Mouse (Mus musculus): ENCODE data around the gene Rin2. TPM values are rescaled to one million over a fixed set of nuclear protein-coding genes. Genes with fewer than 3 reads are reported as not detected.

The Rin2 gene
- polyA plus RNA-seq, 2 experiments from 2014 or later = 3.4 to 4.6 TPM

DNA sequence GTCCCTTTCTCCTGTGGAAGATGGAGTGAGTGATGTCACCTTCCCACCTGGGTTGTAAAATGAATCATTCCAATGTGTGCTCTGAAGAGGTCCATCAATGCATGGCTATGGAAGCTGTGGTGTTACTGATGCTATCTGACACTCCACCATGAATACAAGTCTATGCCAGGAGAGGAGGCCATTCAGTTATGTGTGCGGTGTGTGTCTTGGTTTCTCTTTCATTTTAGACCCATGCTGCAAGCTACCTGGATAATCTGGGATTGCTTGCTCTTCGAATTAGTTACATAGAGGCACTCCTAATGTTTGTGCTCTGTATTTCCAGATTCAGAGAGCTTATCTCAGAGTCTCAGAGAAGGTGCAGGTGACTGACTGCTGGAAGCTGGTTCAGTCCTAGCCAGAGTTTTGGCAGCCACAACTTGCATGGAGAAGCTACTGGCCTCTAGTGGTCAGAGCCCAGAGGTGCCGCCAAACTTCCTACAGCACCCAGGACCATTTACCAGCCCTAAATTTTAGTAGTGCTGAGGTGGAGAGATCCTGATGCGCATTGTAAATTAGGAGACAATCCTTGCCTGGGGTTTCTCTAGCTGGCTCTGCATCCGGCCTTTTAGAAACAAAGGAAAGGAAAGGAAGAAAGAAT, 119.4 kb downstream of the Rin2 start:
- peak; percentile 85 for ATAC-seq

DNA sequence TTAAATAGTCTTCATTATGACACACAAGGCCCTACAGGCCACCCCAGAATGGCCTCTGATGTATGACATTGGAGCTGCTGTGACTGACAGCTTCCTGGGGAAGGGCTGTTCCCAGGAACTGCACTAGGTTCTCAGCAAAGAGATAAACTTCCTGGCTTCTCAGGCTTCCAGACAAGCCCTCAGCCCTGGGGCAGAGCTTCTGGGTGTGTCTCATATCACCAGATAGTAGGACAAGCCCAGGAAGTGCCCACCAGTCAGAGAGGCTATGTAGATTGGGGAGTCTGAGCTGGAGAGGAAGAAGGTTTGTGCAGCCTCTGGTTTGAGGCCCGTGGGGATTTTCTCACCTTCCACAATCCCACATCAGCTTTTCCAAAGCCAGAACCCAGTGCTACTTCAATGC, 122.8 kb downstream of the Rin2 start:
- no peak for ATAC-seq

DNA sequence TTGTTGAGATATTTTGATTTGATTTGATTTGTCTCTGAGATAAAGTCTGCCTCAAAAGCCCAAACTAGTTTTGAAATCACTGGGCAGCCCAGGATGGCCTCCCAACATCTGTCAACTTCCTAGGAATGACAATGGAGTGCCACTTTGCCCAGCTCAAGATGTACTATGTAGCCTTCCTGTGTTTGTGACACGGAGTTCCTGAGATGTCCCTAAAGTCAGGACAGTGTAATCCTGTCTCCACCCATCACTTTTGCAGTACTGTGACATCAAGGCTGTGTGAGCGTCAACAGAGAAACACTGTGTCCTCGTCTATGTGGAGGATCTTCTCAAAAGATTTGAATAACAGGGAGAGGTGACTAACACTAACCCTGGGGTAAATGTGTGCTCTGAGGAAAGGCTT, 123.9 kb downstream of the Rin2 start:
- no peak for ATAC-seq

DNA sequence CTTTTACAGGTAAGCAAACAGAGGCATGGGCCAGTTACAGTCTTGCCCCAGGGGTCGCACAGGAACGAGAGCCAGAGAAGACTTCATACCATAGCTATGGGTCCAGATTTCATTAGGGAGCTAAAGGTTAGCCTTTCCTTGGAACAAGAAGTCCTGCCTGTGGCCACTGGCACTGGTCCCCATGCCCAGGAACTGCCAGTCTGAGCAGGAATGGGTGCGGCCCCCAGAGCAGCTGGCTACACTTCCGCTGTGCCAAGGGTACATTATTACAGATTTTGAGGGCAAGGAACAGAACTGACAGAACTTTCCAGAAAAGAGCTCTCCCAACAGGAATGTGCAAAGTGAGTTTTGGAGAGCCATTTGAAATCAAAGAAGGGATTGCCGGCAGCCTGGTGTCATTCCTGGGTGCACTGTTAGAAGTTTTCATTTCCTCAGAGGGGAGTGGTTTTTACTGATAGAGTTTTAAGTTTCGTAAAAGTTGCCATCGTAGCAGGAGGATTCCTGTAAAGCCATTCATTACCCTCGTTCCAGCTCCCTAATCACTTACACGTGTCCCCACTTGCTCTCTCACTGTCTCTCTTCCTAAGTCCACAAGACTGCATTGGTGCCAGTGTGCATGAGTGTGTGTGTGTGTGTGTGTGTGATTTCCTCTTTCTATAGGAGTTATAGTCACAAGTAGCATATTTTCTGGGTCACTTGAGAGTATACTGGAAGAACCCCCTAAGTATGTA, 126.5 kb downstream of the Rin2 start:
- ATAC-seq = no peak

DNA sequence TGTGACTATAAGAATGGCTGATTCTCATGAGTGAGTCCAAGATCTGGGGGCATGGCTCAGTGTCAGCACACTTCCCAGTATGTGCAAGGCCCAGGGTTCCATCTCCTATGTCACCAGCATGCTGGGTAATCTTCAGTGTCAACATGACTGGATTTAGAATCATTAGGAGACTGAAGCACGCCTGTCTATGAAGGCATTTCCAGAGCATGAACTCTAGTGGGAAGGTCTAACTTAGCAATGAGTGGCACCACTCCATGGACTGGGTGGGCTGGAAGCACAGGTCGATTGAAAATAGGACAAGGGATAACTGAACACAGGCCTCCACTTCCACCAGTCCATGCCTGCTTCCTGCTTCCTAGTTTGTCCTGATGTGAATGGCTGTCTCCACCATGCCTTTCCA, 127.6 kb downstream of the Rin2 start:
- no peak for ATAC-seq

GRCm38 (mm10) chr2:145803822-145804342, 128.9 kb downstream of the Rin2 start:
- ATAC-seq = no peak

DNA sequence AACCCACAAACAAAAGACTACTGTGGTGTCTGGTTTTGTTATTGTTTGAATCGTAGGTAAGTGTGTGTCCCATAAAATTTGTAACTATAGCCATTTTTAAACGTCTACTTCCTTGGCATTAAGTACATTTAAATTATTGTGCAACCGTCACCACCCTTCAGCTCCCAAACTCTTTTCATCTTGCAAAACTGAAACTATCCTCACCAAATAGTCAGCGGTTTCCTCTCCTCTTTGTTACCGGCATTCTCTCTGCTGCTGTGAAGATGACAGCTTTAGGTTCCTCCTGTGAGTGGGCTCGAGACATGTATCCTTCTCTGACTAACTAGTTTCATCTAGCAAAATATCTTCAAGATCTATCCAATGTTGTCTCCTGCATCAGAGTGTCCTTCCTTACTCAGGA, 129.5 kb downstream of the Rin2 start:
- ATAC-seq = peak; percentile 57

- no peak for ATAC-seq
Observed at GRCm38 (mm10) chr2:145807276-145807675, 132.3 kb downstream of the Rin2 start.

DNA sequence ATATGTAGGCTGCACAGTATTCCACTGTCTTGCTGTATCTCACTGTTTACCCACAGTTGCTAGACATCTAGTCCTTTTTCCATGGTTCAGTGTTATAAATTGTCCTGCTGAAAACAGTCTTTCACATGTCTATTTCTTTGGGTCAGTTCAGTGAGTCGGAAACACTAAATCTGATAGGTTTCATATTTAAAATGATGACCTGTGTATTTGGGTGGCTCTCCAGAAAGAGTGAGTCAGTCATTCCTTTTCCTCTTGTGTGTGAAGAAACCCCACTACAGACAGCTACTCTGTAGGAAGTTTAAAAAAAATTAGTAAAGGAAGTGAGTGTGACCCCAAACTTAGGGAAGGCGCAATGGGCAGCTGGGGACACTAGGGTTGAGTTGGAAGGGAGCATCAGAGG, 133.2 kb downstream of the Rin2 start:
- no peak for ATAC-seq

- ATAC-seq = no peak
Observed at GRCm38 (mm10) chr2:145808667-145809066, 133.7 kb downstream of the Rin2 start.

GRCm38 (mm10) chr2:145810676-145811075, 135.7 kb downstream of the Rin2 start:
- peak; percentile 51 for ATAC-seq

- ATAC-seq = no peak
Observed at GRCm38 (mm10) chr2:145812818-145813217, 137.8 kb downstream of the Rin2 start.

- no peak for ATAC-seq
Observed at GRCm38 (mm10) chr2:145817195-145817594, 142.2 kb downstream of the Rin2 start.

DNA sequence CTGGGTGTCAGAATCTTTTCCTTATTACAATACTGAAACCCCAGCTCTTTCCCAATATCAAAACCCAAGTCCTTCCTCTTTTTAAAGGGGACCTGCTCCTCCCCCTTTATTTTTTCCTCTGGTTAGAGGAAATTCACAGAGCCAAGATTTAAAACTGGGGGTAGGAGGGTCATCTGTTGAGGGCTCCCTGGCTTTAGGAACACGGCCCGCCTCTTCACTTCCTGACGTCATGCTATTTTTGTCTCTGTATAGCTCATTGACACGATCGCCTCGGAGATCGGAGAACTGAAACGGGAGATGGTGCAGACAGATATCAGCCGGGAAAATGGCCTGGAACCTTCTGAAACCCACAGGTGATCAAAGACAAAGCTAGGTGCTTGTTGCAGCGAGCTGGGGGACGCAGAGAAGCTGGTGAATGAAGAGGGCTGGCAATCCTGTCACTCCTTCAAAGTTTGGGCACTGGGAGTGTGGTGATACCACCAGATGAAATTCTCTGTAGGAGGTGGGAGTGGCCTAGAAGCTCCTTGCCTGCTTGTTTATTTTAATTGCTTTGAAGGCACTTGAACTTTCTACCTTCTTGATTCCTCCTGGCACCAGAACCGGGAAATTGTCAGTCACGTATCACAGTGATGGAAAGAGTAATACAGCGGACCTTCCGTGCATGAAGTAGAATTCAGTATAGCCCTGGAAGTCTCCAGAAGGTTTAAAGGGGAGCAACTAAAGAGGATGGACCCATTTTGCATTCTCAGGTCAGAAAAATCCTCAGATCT, 147.2 kb downstream of the Rin2 start:
- ATAC-seq = peak; percentile 76

- peak; percentile 56 for ATAC-seq
Observed at GRCm38 (mm10) chr2:145822783-145823729, 148.0 kb downstream of the Rin2 start.

DNA sequence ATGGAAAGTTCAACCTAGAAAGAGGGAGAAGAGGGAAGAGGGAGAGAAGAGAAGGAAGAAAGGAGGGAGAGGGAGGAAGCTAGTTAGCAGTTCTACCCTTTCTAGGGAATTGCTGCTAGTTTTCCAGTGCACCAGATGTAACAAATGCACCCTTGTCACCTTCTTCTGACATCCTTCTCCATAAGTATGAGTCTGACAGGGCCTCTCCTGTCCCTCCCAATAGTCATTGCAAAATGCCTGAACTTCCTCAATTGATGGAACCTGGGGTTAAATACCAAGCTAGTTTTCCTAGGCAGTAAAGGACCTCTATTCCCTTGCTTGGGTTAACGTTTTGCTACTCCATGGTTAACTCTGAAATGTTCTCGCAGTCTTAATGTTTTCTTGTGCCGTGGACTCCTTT, 149.7 kb downstream of the Rin2 start:
- ATAC-seq = no peak

DNA sequence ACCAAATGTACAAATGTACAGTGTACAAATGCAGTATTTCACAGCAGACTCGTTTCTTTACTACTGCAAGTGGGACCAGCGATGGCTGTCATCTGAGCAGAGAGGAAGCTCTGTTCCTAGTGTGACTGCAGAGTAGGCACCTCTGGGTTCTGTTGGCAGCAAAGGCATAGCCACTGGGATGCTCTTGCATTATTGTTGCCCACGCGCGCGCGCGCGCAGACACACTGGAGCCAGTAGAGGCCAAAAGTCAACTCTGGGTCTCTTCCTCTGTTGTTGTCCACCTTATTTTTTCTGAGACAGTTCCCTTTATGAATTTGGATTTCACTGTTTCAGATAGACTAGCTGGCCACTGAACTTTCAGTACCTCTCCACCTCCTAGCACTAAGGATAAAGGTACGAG, 150.2 kb downstream of the Rin2 start:
- ATAC-seq = no peak

DNA sequence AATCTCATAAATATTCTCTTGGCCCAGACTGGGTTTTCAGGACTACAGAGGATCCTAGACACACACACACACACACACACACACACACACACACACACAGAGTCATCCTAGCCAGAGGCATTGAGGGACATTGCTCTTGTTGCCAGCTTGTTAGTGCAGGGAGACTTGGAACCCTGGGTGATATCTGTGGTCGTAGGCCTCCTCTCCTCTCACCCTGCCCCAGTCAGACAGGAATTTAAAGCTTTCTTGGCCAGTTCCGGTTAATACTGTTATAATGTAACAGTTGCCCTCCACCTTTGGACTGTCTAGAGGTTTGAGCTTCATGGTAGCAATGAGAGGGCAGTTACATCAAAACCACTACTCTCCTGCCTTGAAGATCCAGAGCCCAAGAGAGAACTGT, 152.9 kb downstream of the Rin2 start:
- no peak for ATAC-seq

GRCm38 (mm10) chr2:145828603-145829002, 153.6 kb downstream of the Rin2 start:
- ATAC-seq = no peak

DNA sequence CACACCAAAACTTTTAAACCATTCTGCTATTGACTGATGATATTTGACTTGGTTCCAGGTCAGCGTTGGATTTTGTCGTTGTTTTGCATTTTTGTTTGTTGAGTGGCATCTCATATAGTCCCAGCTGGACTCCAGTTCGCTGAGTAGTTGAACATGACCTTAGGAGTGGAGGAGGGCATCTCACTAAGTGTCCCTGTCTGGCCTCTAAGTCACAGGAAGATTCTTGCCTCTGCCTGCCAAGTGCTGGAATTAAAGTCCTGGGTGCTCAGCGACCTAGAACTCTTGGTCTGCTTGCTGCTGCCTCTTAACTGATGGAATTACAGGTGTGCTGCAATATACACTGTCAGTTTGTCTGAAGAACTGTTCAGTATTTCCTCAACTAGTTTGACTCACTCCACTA, 154.2 kb downstream of the Rin2 start:
- no peak for ATAC-seq

DNA sequence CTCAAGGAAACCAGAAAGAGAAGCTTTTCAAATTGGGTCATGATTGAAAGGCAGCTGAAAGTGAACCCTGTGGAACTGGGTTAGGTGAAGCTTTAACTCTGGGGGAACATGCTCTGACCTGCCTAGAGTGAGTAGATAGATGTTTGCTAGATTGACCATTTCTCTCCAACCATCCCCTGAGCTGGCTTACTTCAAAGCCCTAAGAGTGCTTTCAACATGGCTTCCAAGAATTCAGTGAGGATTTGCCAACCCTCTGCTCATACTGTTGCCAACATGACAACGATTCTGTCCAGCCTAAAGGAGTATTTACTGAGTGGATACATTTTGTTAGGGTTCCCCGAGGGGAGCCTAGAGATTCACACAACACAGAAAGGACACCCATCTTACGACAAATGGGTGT, 155.4 kb downstream of the Rin2 start:
- ATAC-seq = no peak

All from CD4-positive, CD25-positive, alpha-beta regulatory T cell, adult 4 months (primary cell).